8 mouse cellular contexts compared by ENCODE assay signal in the genomic region with DNA sequence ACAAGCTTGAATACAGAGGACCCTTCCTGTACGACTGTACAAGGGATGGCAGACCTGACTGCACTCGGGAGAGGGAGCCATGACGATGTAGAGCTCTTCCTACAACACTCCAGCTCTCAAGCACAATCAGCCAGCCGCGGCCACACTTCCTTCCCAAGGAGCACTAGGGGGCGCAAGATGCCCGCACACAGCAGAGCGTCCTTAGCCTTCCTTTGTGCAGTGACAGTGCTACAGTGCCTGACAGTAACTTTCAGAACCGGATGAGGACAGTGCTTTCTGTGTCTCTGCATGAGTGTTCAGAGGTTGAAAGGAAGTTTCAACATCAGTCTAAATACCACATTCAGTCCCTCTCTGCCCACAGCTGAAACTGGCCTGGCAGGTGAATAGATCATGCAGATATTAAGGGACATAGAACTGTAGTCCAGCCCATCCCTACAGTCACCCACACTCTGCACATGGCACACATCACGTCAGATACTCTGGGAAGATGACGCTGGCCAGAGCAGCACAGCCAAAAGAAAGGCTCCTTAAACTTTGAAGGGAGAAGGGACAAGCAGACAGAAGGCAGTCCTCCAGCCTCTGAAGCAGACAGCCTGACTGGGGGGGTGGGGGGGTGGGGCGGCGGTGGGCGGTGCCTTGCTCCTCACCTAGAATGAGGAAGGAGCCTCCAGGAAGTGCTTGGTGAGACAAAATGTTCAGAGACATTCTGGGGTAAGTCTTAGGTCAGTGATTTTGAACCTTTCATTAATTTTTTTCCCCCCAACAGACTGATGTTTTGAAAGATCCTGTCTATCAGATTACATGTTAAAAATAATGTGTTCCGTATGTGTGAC. TPM values are rescaled to one million over a fixed set of nuclear protein-coding genes. Genes with fewer than 3 reads are reported as not detected.
DNase-seq lines count a peak whose midpoint lies in the region; ATAC-seq and TF ChIP-seq lines count a peak whose summit lies in the region.

No protein-coding gene starts in this region.

- DNase-seq in adrenal gland, adult 8-10 months, result peak; percentile 74
- peak; percentile 54 for DNase-seq in embryo, embryonic 11.5 days (ENCODE audit: low read depth, low spot score)
- DNase-seq in heart, adult 18-20 months, result peak; percentile 87 to 89
- peak; percentile 64 to 86 for DNase-seq in kidney, adult 8-10 months
- peak; percentile 81 for DNase-seq in limb, embryonic 11.5 days (ENCODE audit: low spot score)

- TF ChIP-seq CTCF in small intestine, adult 2 months (IDR thresholded peaks at IDR 0.05; ENCODE audit: extremely low read depth, insufficient read length, insufficient replicate concordance, low read depth, low read length), result peak; percentile 88

- H3K9ac ChIP-seq in limb, embryonic 11.5 days (ENCODE audit: low read length), result no peak overlapping the region
- no peak overlapping the region for H3K9ac ChIP-seq in midbrain, embryonic 13.5 days (replicated peaks)

- no peak overlapping the region for H3K4me2 ChIP-seq in limb, embryonic 11.5 days (ENCODE audit: low read depth, severe bottlenecking)
- H3K4me2 ChIP-seq in midbrain, embryonic 13.5 days (replicated peaks), result no peak overlapping the region

- no peak for TF ChIP-seq POLR2A in small intestine, adult 2 months (IDR thresholded peaks at IDR 0.05; ENCODE audit: low read depth, low read length)

- no peak overlapping the region for H3K27ac ChIP-seq in limb, embryonic 11.5 days (replicated peaks; ENCODE audit: low read depth, low read length)
- H3K27ac ChIP-seq in midbrain, embryonic 13.5 days, result no peak overlapping the region
- H3K27ac ChIP-seq in small intestine, adult 2 months (ENCODE audit: insufficient read depth, low read depth, low read length), result peak overlapping the region; percentile 55

- no peaks in the 10 kb centered on the region for H3K27me3 ChIP-seq in limb, embryonic 11.5 days (ENCODE audit: control insufficient read depth, insufficient read depth, low read length)
- no peaks in the 10 kb centered on the region for H3K27me3 ChIP-seq in midbrain, embryonic 13.5 days
- H3K27me3 ChIP-seq in small intestine, adult 2 months (ENCODE audit: control insufficient read depth, insufficient read depth, low read length), result no peaks in the 10 kb centered on the region

- 49% methylated on average over 15 of the region's 15 CpGs for WGBS in limb, embryonic 11.5 days
- WGBS in midbrain, embryonic 13.5 days, result 46% methylated on average over 15 of the region's 15 CpGs
- WGBS in small intestine, adult 2 months, result 14% methylated on average over 15 of the region's 15 CpGs

- no peaks in the 10 kb centered on the region for H3K4me1 ChIP-seq in limb, embryonic 11.5 days (ENCODE audit: control insufficient read depth, insufficient read depth, low read length)
- H3K4me1 ChIP-seq in midbrain, embryonic 13.5 days (replicated peaks), result no peaks in the 10 kb centered on the region
- H3K4me1 ChIP-seq in small intestine, adult 2 months (ENCODE audit: control insufficient read depth, insufficient read depth, insufficient read length, low read length), result peaks cover 3% of the 10 kb centered on the region; the same call in 1 of the 2 replicates

- no peaks in the 10 kb centered on the region for H3K9me3 ChIP-seq in limb, embryonic 11.5 days (ENCODE audit: control insufficient read depth, low read length)
- H3K9me3 ChIP-seq in midbrain, embryonic 13.5 days, result no peaks in the 10 kb centered on the region

- no peak overlapping the region for H3K4me3 ChIP-seq in limb, embryonic 11.5 days (ENCODE audit: low read depth, low read length)
- H3K4me3 ChIP-seq in midbrain, embryonic 13.5 days (replicated peaks), result no peak overlapping the region
- no peak overlapping the region for H3K4me3 ChIP-seq in small intestine, adult 2 months (ENCODE audit: low read depth, low read length)

- peaks cover 4% of the 10 kb centered on the region; the same call in 1 of the 2 replicates for H3K36me3 ChIP-seq in limb, embryonic 11.5 days (ENCODE audit: control insufficient read depth, insufficient read depth, low read length)
- peaks cover 41% of the 10 kb centered on the region for H3K36me3 ChIP-seq in midbrain, embryonic 13.5 days
- H3K36me3 ChIP-seq in small intestine, adult 2 months (ENCODE audit: control insufficient read depth, insufficient read depth, low read length), result peaks cover 13% of the 10 kb centered on the region; the same call in 1 of the 2 replicates

- 0 out of 2 replicates have a peak, but pooled peaks have one; percentile 35 for ATAC-seq in limb, embryonic 11.5 days (ENCODE audit: insufficient number of reproducible peaks, low FRiP score, low TSS enrichment, low read depth)
- ATAC-seq in midbrain, embryonic 13.5 days, result peak; percentile 80
- no peak for ATAC-seq in erythroid progenitor cell, adult 5-6 weeks (replicated peaks; ENCODE audit: low FRiP score, poor library complexity, severe bottlenecking)

RNA-seq across cellular contexts. Expression of a gene that starts 42.6 kb away (rescaled TPM):
- total RNA-seq in adrenal gland, adult 8-10 months (2022), result under 1 TPM in 2 of 4 experiments, not detected in 2; 0.16 to 0.49 TPM
- not detected for total RNA-seq in heart, adult 18-20 months (2021)
- 3.4 and 4.4 TPM in 2 replicates for polyA plus RNA-seq in limb, embryonic 11.5 days (2014; fragmentation: Nextera tagmentation; extraction: Ambion mirVana)
- 1.7 and 2.6 TPM in 2 replicates for polyA plus RNA-seq in midbrain, embryonic 13.5 days (2015; fragmentation: Nextera tagmentation; extraction: Ambion mirVana)
- polyA plus RNA-seq in small intestine, adult 2 months (2012; rRNA removed), result 0.34 TPM in 1 of 2 replicates, not detected in the other
- total RNA-seq in erythroid progenitor cell, adult 5-6 weeks (2015; ENCODE audit: low replicate concordance), result not detected in 2 replicates
- total RNA-seq in erythroid progenitor cell, adult 5-6 weeks (2017; ENCODE audit: low replicate concordance), result not detected in 2 replicates

RNA-seq across cellular contexts. Expression of a gene that starts 57.0 kb away (rescaled TPM):
- total RNA-seq in adrenal gland, adult 8-10 months (2022), result 10 to 100 TPM in 3 of 4 experiments, 1 to 10 TPM in 1; 8.5 to 21.1 (median 13.3) TPM
- total RNA-seq in heart, adult 18-20 months (2021), result 10 to 100 TPM; 12.0 to 13.3 TPM
- polyA plus RNA-seq in limb, embryonic 11.5 days (2014; fragmentation: Nextera tagmentation; extraction: Ambion mirVana), result 10.0 and 10.6 TPM in 2 replicates
- 1.9 and 2.9 TPM in 2 replicates for polyA plus RNA-seq in midbrain, embryonic 13.5 days (2015; fragmentation: Nextera tagmentation; extraction: Ambion mirVana)
- 25.2 and 36.7 TPM in 2 replicates for polyA plus RNA-seq in small intestine, adult 2 months (2012; rRNA removed)
- not detected in 2 replicates for total RNA-seq in erythroid progenitor cell, adult 5-6 weeks (2015; ENCODE audit: low replicate concordance)
- not detected in 2 replicates for total RNA-seq in erythroid progenitor cell, adult 5-6 weeks (2017; ENCODE audit: low replicate concordance)

Comparison
In these comparisons a context has a peak if more than half of its experiments do, and no peak if none do; other contexts are left out.
1. RNA of a gene that starts 57.0 kb away (total RNA-seq): 8.5 to 21.1 TPM in adrenal gland, adult 8-10 months and 12.0 to 13.3 TPM in heart, adult 18-20 months; not detected in erythroid progenitor cell, adult 5-6 weeks; every median in the first group is over 4 times any median in the second.
2. Peak in every context shown above with its lines, with median percentiles within 50 percentile points of each other: DNase-seq.